Mouse (Mus musculus): ENCODE measurements around the gene Gpd1l.

- TF ChIP-seq POLR2A (IDR thresholded peaks at IDR 0.05; ENCODE audit: insufficient read length, low read depth): no peak
- TF ChIP-seq TCF12 (IDR thresholded peaks at IDR 0.05; ENCODE audit: insufficient read depth, poor library complexity, severe bottlenecking): no peak
- TF ChIP-seq USF1 (IDR thresholded peaks at IDR 0.05; ENCODE audit: low read depth): no peak
- no peak for TF ChIP-seq E2F4 (IDR thresholded peaks at IDR 0.05; ENCODE audit: insufficient read depth)
- no peak for TF ChIP-seq POLR2AphosphoS2 (IDR thresholded peaks at IDR 0.05; ENCODE audit: insufficient read length, low read depth)
Observed at GRCm38 (mm10) chr9:114895919-114896318, 37.9 kb downstream of the Gpd1l start.

Data from myocyte (in vitro differentiated cells).